Mouse (Mus musculus) heart, embryonic 11.5 days (tissue): ENCODE data around the gene Ube2z. TPM values are rescaled to one million over a fixed set of nuclear protein-coding genes. Genes with fewer than 3 reads are reported as not detected.

Experiments used
- ATAC-seq: fragments of 200-750 bp; cut with Nextera tagmentation; replicated peaks from 2 replicates; pipeline ENCODE4 v1.8.0; 2017; ENCODE audit warnings: moderate library complexity; ENCODE audit not compliant: insufficient number of reproducible peaks, low FRiP score, low TSS enrichment
- H3K27ac ChIP-seq: fragments of 300-500 bp; sonication (generic); 2 replicates; pipeline ENCODE4 v1.5.1; 2014; ENCODE audit warnings: mild to moderate bottlenecking, low read depth, low read length
- H3K27me3 ChIP-seq: fragments of 300-500 bp; sonication (generic); 2 replicates; pipeline ENCODE4 v1.6.1; 2014; ENCODE audit warnings: mild to moderate bottlenecking, low read length, mixed read lengths; ENCODE audit not compliant: control insufficient read depth, insufficient read depth
- H3K36me3 ChIP-seq: fragments of 300-500 bp; sonication (generic); 2 replicates; pipeline ENCODE4 v1.6.1; 2014; ENCODE audit warnings: mild to moderate bottlenecking, low read length, moderate library complexity, mixed read lengths; ENCODE audit not compliant: control insufficient read depth, insufficient read depth
- H3K4me1 ChIP-seq: fragments of 300-500 bp; sonication (generic); 2 replicates; pipeline ENCODE4 v1.6.1; 2014; ENCODE audit warnings: low read length; ENCODE audit not compliant: control insufficient read depth, insufficient read depth
- H3K4me2 ChIP-seq: fragments of 300-500 bp; sonication (generic); 2 replicates; pipeline ENCODE4 v1.6.1; 2014; ENCODE audit warnings: mild to moderate bottlenecking, moderate library complexity
- H3K4me3 ChIP-seq: fragments of 300-500 bp; sonication (generic); 2 replicates; pipeline ENCODE4 v1.5.1; 2014; ENCODE audit warnings: low read depth, low read length
- H3K9ac ChIP-seq: fragments of 300-500 bp; sonication (generic); 2 replicates; pipeline ENCODE4 v1.6.1; 2014; ENCODE audit warnings: mild to moderate bottlenecking, low read depth, low read length, moderate library complexity
- H3K9me3 ChIP-seq: fragments of 300-500 bp; sonication (generic); replicated peaks from 2 replicates; pipeline ENCODE4 v1.6.1; 2016; ENCODE audit warnings: low read length; ENCODE audit not compliant: control insufficient read depth
- WGBS: fragments of 180-500 bp; shearing (Covaris S2); extraction: QIAGEN DNeasy Blood & Tissue Kit; methylation state at CpG from one replicate; pipeline ENCODE4 v1.1.7; 2014; ENCODE audit not compliant: insufficient replicate concordance; 5-methylcytosine and 5-hydroxymethylcytosine counted together
- polyA plus RNA-seq: library from polyadenylated mRNA; unstranded; fragments of >200 nt; fragmentation: Nextera tagmentation; extraction: Ambion mirVana; gene quantifications from 2 replicates; pipeline ENCODE4 v1.2.1, GENCODE M21; 2014

The Ube2z gene
- polyA plus RNA-seq, 1 experiment from 2014 or later = 23.0 TPM

- Histone ChIP-seq H3K4me1 (peaks cover 5% of the 10 kb centered on the region; the same call in 1 of the 2 replicates), H3K4me3 (no peak overlapping the region), H3K9ac (no peak overlapping the region), H3K36me3 (no peaks in the 10 kb centered on the region), H3K9me3 (no peaks in the 10 kb centered on the region), H3K27me3 (no peaks in the 10 kb centered on the region), H3K27ac (no peak overlapping the region), H3K4me2 (no peak overlapping the region)
- no peak for ATAC-seq
- 0% methylated on average over 1 of the region's 1 CpGs for WGBS
Measured at GRCm38 (mm10) chr11:96008827-96009226, 56.4 kb downstream of the Ube2z start.

GRCm38 (mm10) chr11:96007516-96008235, 57.5 kb downstream of the Ube2z start:
- Histone ChIP-seq H3K36me3 (no peaks in the 10 kb centered on the region), H3K27me3 (no peaks in the 10 kb centered on the region), H3K4me3 (peak overlapping the region; percentile 85), H3K4me2 (peak overlapping the region; percentile 89), H3K9me3 (no peaks in the 10 kb centered on the region), H3K4me1 (peaks cover 7% of the 10 kb centered on the region), H3K9ac (peak overlapping the region; percentile 98), H3K27ac (peak overlapping the region; percentile 95)
- peak; percentile 15; the same call in 1 of the 2 replicates for ATAC-seq
- WGBS = under 1% methylated on average over 33 of the region's 33 CpGs

GRCm38 (mm10) chr11:96006852-96007515, 58.2 kb downstream of the Ube2z start:
- no peaks in the 10 kb centered on the region for H3K27me3 ChIP-seq
- peak; percentile 79 for ATAC-seq
- peak overlapping the region; percentile 98 for H3K9ac ChIP-seq
- peak overlapping the region; percentile 85 for H3K4me3 ChIP-seq
- under 1% methylated on average over 60 of the region's 67 CpGs for WGBS
- peak overlapping the region; percentile 95 for H3K27ac ChIP-seq
- H3K36me3 ChIP-seq = no peaks in the 10 kb centered on the region
- peak overlapping the region; percentile 89 for H3K4me2 ChIP-seq
- H3K9me3 ChIP-seq = no peaks in the 10 kb centered on the region
- H3K4me1 ChIP-seq = peaks cover 11% of the 10 kb centered on the region

- Histone ChIP-seq H3K4me1 (peaks cover 13% of the 10 kb centered on the region), H3K4me2 (peak overlapping the region; percentile 89), H3K9ac (peak overlapping the region; percentile 98), H3K9me3 (no peaks in the 10 kb centered on the region), H3K36me3 (no peaks in the 10 kb centered on the region), H3K27ac (peak overlapping the region; percentile 95), H3K4me3 (peak overlapping the region; percentile 85), H3K27me3 (no peaks in the 10 kb centered on the region)
- peak; percentile 27 for ATAC-seq
- WGBS = 0% methylated on average over 33 of the region's 33 CpGs
Measured at GRCm38 (mm10) chr11:96006367-96006851, 58.8 kb downstream of the Ube2z start.

- Histone ChIP-seq H3K4me1 (peaks cover 17% of the 10 kb centered on the region), H3K27me3 (no peaks in the 10 kb centered on the region), H3K36me3 (no peaks in the 10 kb centered on the region), H3K9ac (peak within 1 kb of the TSS; percentile 98), H3K4me2 (peak within 1 kb of the TSS; percentile 89), H3K9me3 (no peaks in the 10 kb centered on the region), H3K4me3 (peak within 1 kb of the TSS; percentile 85), H3K27ac (peak within 1 kb of the TSS; percentile 95)
- ATAC-seq = peak; percentile 56; the same call in 1 of the 2 replicates
- WGBS = under 1% methylated on average over 67 of the region's 74 CpGs
Measured at GRCm38 (mm10) chr11:96005403-96006271, 59.6 kb downstream of the Ube2z start, which contains the start of gene Igf2bp1. TSS of gene Igf2bp1 (minus strand) at chr11:96005940.

- Histone ChIP-seq H3K9me3 (no peaks in the 10 kb centered on the region), H3K4me2 (peak overlapping the region; percentile 89), H3K4me3 (peak overlapping the region; percentile 85), H3K27ac (peak overlapping the region; percentile 95), H3K9ac (peak overlapping the region; percentile 98), H3K27me3 (no peaks in the 10 kb centered on the region), H3K36me3 (no peaks in the 10 kb centered on the region), H3K4me1 (peaks cover 17% of the 10 kb centered on the region)
- peak; percentile 43 for ATAC-seq
- WGBS = under 1% methylated on average over 56 of the region's 57 CpGs
Measured at GRCm38 (mm10) chr11:96004793-96005402, 60.3 kb downstream of the Ube2z start.

GRCm38 (mm10) chr11:96003969-96004792, 61.0 kb downstream of the Ube2z start:
- Histone ChIP-seq H3K4me1 (peaks cover 17% of the 10 kb centered on the region), H3K4me2 (peak overlapping the region; percentile 89), H3K9me3 (no peaks in the 10 kb centered on the region), H3K9ac (peak overlapping the region; percentile 98), H3K27ac (peak overlapping the region; percentile 95), H3K4me3 (peak overlapping the region; percentile 85), H3K36me3 (no peaks in the 10 kb centered on the region), H3K27me3 (no peaks in the 10 kb centered on the region)
- under 1% methylated on average over 32 of the region's 32 CpGs for WGBS
- no peak for ATAC-seq
